Mouse (Mus musculus): ENCODE data around the gene Faap20.

DNA sequence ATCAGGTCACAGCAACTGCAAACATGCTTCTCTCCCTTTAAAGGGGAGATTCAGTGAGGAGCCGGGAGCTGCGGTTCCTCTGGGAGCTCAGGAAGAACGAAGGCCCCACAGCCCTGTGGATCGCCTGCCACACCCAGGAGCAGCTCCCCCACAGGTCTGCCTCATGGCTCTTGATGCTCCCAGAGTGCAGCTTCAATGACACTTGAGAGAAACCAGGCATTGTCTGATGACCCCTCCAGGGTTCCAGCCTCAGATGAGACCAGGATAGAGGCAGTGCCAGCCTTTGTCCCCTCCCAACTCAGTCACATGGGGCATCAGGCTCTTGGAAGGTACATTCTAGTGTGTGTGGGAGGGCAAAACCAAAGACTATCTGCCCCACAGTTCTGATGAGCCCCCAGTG is 52.4 kb downstream of the Faap20 start:
- TF ChIP-seq CTCF (IDR thresholded peaks at IDR 0.05; ENCODE audit: control insufficient read depth, insufficient read depth, insufficient read length) (no peak), MYOD1 (IDR thresholded peaks at IDR 0.05; ENCODE audit: control insufficient read depth, insufficient read length, low read depth) (no peak), FOSL1 (IDR thresholded peaks at IDR 0.05; ENCODE audit: insufficient read depth, low read length, poor library complexity, severe bottlenecking) (no peak), USF1 (IDR thresholded peaks at IDR 0.05; ENCODE audit: low read depth) (no peak), MYOG (IDR thresholded peaks at IDR 0.05; ENCODE audit: control insufficient read depth, extremely low read depth, insufficient read length) (no peak), MAX (IDR thresholded peaks at IDR 0.05) (no peak), CEBPB (IDR thresholded peaks at IDR 0.05; ENCODE audit: low read depth) (no peak)
